Mouse (Mus musculus) olfactory bulb, adult 2 months (tissue): Measurements from ENCODE around the gene Nupr1l.

Experiments used
- CTCF ChIP-seq: fragments of 200-500 bp; IDR thresholded peaks from 2 replicates; pipeline ENCODE4 v1.5.1; 2012; ENCODE audit warnings: low read depth, mild to moderate bottlenecking, low read length, moderate library complexity; ENCODE audit not compliant: insufficient read depth
- POLR2A ChIP-seq: fragments of 200-500 bp; IDR thresholded peaks from 2 replicates; pipeline ENCODE4 v1.6.1; 2012; ENCODE audit warnings: mild to moderate bottlenecking, low read depth, low read length, moderate library complexity; ENCODE audit not compliant: insufficient read depth

DNA sequence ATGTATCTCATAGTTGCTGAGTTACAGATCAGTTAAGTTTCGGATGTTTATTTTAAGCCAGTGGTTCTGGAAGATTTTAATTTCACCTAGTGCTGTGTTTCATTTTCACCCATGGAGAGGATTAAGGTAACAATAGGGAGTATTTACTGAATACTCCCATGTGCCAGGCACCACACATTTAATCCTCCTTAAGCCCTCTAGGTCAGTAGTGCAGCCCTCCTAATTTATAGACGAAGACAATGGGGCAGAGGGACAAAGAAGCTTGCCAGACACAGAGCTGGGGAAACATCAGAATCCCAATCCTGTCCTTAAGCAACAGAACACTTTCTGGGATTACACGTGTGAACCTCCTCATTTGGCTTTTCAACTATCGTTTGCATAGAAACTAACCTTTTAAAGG lies 28.6 kb downstream of the Nupr1l start:
- no peak for TF ChIP-seq POLR2A
- TF ChIP-seq CTCF = no peak
